Mouse (Mus musculus) liver, embryonic 11.5 days (tissue): Measurements from ENCODE around the gene Gsx2. TPM values are rescaled to one million over a fixed set of nuclear protein-coding genes. Genes with fewer than 3 reads are reported as not detected.

Experiments used
- ATAC-seq: fragments of 200-750 bp; cut with Nextera tagmentation; replicated peaks from 2 replicates; pipeline ENCODE4 v1.8.0; 2017; ENCODE audit warnings: moderate number of reproducible peaks, mild to moderate bottlenecking, moderate TSS enrichment, moderate library complexity; ENCODE audit not compliant: low FRiP score
- DNase-seq: peaks from one replicate; pipeline ENCODE4 v3.0.0-alpha.2; 2017; ENCODE audit warnings: low spot score
- H3K27ac ChIP-seq: fragments of 300-500 bp; sonication (generic); 2 replicates; pipeline ENCODE4 v1.5.1; 2014; ENCODE audit warnings: mild to moderate bottlenecking, low read depth, low read length, control low read depth
- H3K27me3 ChIP-seq: fragments of 300-500 bp; sonication (generic); replicated peaks from 2 replicates; pipeline ENCODE4 v1.6.1; 2014; ENCODE audit warnings: low read length, mixed read lengths; ENCODE audit not compliant: control insufficient read depth, insufficient read depth
- H3K36me3 ChIP-seq: fragments of 300-500 bp; sonication (generic); 2 replicates; pipeline ENCODE4 v1.6.1; 2014; ENCODE audit warnings: mild to moderate bottlenecking, low read length, moderate library complexity, mixed read lengths; ENCODE audit not compliant: control insufficient read depth, insufficient read depth
- H3K4me1 ChIP-seq: fragments of 300-500 bp; sonication (generic); replicated peaks from 2 replicates; pipeline ENCODE4 v1.6.1; 2014; ENCODE audit warnings: low read length, mixed read lengths; ENCODE audit not compliant: control insufficient read depth, insufficient read depth
- H3K4me2 ChIP-seq: fragments of 300-500 bp; sonication (generic); 2 replicates; pipeline ENCODE4 v1.6.1; 2014; ENCODE audit warnings: mild to moderate bottlenecking, control low read depth, moderate library complexity
- H3K4me3 ChIP-seq: fragments of 300-500 bp; sonication (generic); 2 replicates; pipeline ENCODE4 v1.5.1; 2014; ENCODE audit warnings: low read depth, low read length, control low read depth
- H3K9ac ChIP-seq: fragments of 300-500 bp; sonication (generic); 2 replicates; pipeline ENCODE4 v1.6.1; 2014; ENCODE audit warnings: low read depth, low read length, control low read depth
- H3K9me3 ChIP-seq: fragments of 300-500 bp; sonication (generic); 2 replicates; pipeline ENCODE4 v1.6.1; 2016; ENCODE audit warnings: low read length, inconsistent platforms, mixed read lengths; ENCODE audit not compliant: control insufficient read depth
- WGBS: fragments of 180-500 bp; shearing (Covaris S2); extraction: QIAGEN DNeasy Blood & Tissue Kit; methylation state at CpG from one replicate; pipeline ENCODE4 v1.1.7; 2014; 5-methylcytosine and 5-hydroxymethylcytosine counted together
- polyA plus RNA-seq: library from polyadenylated mRNA; unstranded; fragments of >200 nt; fragmentation: Nextera tagmentation; extraction: Ambion mirVana; gene quantifications from 2 replicates; pipeline ENCODE4 v1.2.1, GENCODE M21; 2014

Gene Gsx2
- polyA plus RNA-seq, 1 experiment from 2014 or later: not detected

GRCm38 (mm10) chr5:75121646-75122045 is 46.2 kb downstream of the Gsx2 start:
- Histone ChIP-seq H3K9me3 (no peaks in the 10 kb centered on the region), H3K27ac (no peak overlapping the region), H3K4me1 (no peaks in the 10 kb centered on the region), H3K4me3 (no peak overlapping the region), H3K27me3 (no peaks in the 10 kb centered on the region), H3K9ac (no peak overlapping the region), H3K36me3 (no peaks in the 10 kb centered on the region), H3K4me2 (no peak overlapping the region)
- DNase-seq (no peak), ATAC-seq (no peak)
- 52% methylated on average over 5 of the region's 5 CpGs for WGBS

Other genes starting within 250 kb of the Gsx2 start
- gene Chic2, start 30.8 kb upstream of the Gsx2 start, polyA plus RNA-seq: 32.7 and 33.2 TPM in 2 replicates
- 21.9 and 29.4 TPM in 2 replicates for gene Pdgfra, start 76.7 kb downstream of the Gsx2 start, polyA plus RNA-seq